Mouse (Mus musculus): ENCODE results near the gene Phf24. TPM values are rescaled to one million over a fixed set of nuclear protein-coding genes. Genes with fewer than 3 reads are reported as not detected.
A peak's percentile ranks its signal among the peaks of the same experiment; 100 is the strongest.

Phf24 gene
- polyA plus RNA-seq, 1 experiment: 4.7 TPM

GRCm38 (mm10) chr4:42913391-42913790 is 3.1 kb upstream of the Phf24 start:
- DNase-seq (ENCODE audit: low spot score): no peak

- no peak for DNase-seq (ENCODE audit: low spot score)
Measured at GRCm38 (mm10) chr4:42915311-42915710, 1.1 kb upstream of the Phf24 start.

GRCm38 (mm10) chr4:42915966-42916365 is 494 bp upstream of the Phf24 start:
- no peak for DNase-seq (ENCODE audit: low spot score)

GRCm38 (mm10) chr4:42917402-42917774 is 928 bp downstream of the Phf24 start:
- no peak for DNase-seq (ENCODE audit: low spot score)

GRCm38 (mm10) chr4:42920726-42921125 is 4.3 kb downstream of the Phf24 start:
- DNase-seq (ENCODE audit: low spot score): no peak

GRCm38 (mm10) chr4:42921536-42921935 is 5.1 kb downstream of the Phf24 start:
- DNase-seq (ENCODE audit: low spot score): no peak

GRCm38 (mm10) chr4:42922056-42922455 is 5.6 kb downstream of the Phf24 start:
- no peak for DNase-seq (ENCODE audit: low spot score)

- DNase-seq (ENCODE audit: low spot score): no peak
Measured at GRCm38 (mm10) chr4:42922461-42922860, 6.0 kb downstream of the Phf24 start.

GRCm38 (mm10) chr4:42924095-42924710 is 7.7 kb downstream of the Phf24 start:
- DNase-seq (ENCODE audit: low spot score): no peak

- no peak for DNase-seq (ENCODE audit: low spot score)
Measured at GRCm38 (mm10) chr4:42928209-42928608, 11.7 kb downstream of the Phf24 start.

- DNase-seq (ENCODE audit: low spot score): no peak
Measured at GRCm38 (mm10) chr4:42928952-42929351, 12.5 kb downstream of the Phf24 start.

- peak; percentile 9 for DNase-seq (ENCODE audit: low spot score)
Measured at GRCm38 (mm10) chr4:42932229-42932969, 15.9 kb downstream of the Phf24 start.

- DNase-seq (ENCODE audit: low spot score): peak; percentile 37
Measured at GRCm38 (mm10) chr4:42933630-42934029, 17.2 kb downstream of the Phf24 start.

GRCm38 (mm10) chr4:42941396-42941795 is 24.9 kb downstream of the Phf24 start:
- no peak for DNase-seq (ENCODE audit: low spot score)

GRCm38 (mm10) chr4:42943341-42943740 is 26.9 kb downstream of the Phf24 start:
- DNase-seq (ENCODE audit: low spot score): no peak

- no peak for DNase-seq (ENCODE audit: low spot score)
Measured at GRCm38 (mm10) chr4:42944185-42944584, 27.7 kb downstream of the Phf24 start.

- DNase-seq (ENCODE audit: low spot score): no peak
Measured at GRCm38 (mm10) chr4:42945043-42945442, 28.6 kb downstream of the Phf24 start.

- DNase-seq (ENCODE audit: low spot score): no peak
Measured at GRCm38 (mm10) chr4:42945445-42945844, 29.0 kb downstream of the Phf24 start.

GRCm38 (mm10) chr4:42945952-42946351 is 29.5 kb downstream of the Phf24 start:
- no peak for DNase-seq (ENCODE audit: low spot score)

- no peak for DNase-seq (ENCODE audit: low spot score)
Measured at GRCm38 (mm10) chr4:42946733-42947290, 30.4 kb downstream of the Phf24 start.

- DNase-seq (ENCODE audit: low spot score): no peak
Measured at GRCm38 (mm10) chr4:42948527-42948926, 32.1 kb downstream of the Phf24 start.

- no peak for DNase-seq (ENCODE audit: low spot score)
Measured at GRCm38 (mm10) chr4:42949051-42949675, 32.7 kb downstream of the Phf24 start.

GRCm38 (mm10) chr4:42949676-42950051 is 33.2 kb downstream of the Phf24 start, which contains the start of gene Dnajb5:
Gene Dnajb5 (plus strand): TSS chr4:42949814.
- DNase-seq (ENCODE audit: low spot score): peak; percentile 98
